Mouse (Mus musculus): ENCODE data around the gene Khdc4. TPM values are rescaled to one million over a fixed set of nuclear protein-coding genes. Genes with fewer than 3 reads are reported as not detected.

The Khdc4 gene
- polyA plus RNA-seq, 1 experiment from 2014 or later = 60.2 TPM

GRCm38 (mm10) chr3:88740147-88740546, 54.5 kb downstream of the Khdc4 start:
- no peak overlapping the region for H3K27ac ChIP-seq (replicated peaks in 1 of 2; ENCODE audit: control insufficient read depth in 1 of 2, insufficient read depth in 1 of 2, low read depth in 2 of 2, low read length in 2 of 2)
- no peak overlapping the region for H3K4me2 ChIP-seq (ENCODE audit: low read length)
- WGBS = 97% methylated on average over 3 of the region's 3 CpGs
- no peaks in the 10 kb centered on the region for H3K4me1 ChIP-seq (ENCODE audit: control insufficient read depth in 2 of 2, insufficient read depth in 2 of 2, low read length in 2 of 2)
- H3K27me3 ChIP-seq (ENCODE audit: control insufficient read depth, insufficient read depth, low read length) = no peaks in the 10 kb centered on the region
- H3K36me3 ChIP-seq (ENCODE audit: control insufficient read depth, insufficient read depth, low read length) = no peaks in the 10 kb centered on the region
- H3K9me3 ChIP-seq (ENCODE audit: control insufficient read depth, low read length) = no peaks in the 10 kb centered on the region
- ATAC-seq (ENCODE audit: insufficient number of reproducible peaks, insufficient read depth, low FRiP score, low read depth) = no peak
- no peak overlapping the region for H3K4me3 ChIP-seq (ENCODE audit: control insufficient read depth in 1 of 2, insufficient read depth in 1 of 2, low read depth in 1 of 2, low read length in 2 of 2)
- no peak overlapping the region for H3K9ac ChIP-seq (ENCODE audit: low read length)

- H3K4me1 ChIP-seq (ENCODE audit: control insufficient read depth in 2 of 2, insufficient read depth in 2 of 2, low read length in 2 of 2) = no peaks in the 10 kb centered on the region
- no peak overlapping the region for H3K9ac ChIP-seq (ENCODE audit: low read length)
- no peaks in the 10 kb centered on the region for H3K27me3 ChIP-seq (ENCODE audit: control insufficient read depth, insufficient read depth, low read length)
- no peak overlapping the region for H3K27ac ChIP-seq (replicated peaks in 1 of 2; ENCODE audit: control insufficient read depth in 1 of 2, insufficient read depth in 1 of 2, low read depth in 2 of 2, low read length in 2 of 2)
- H3K9me3 ChIP-seq (ENCODE audit: control insufficient read depth, low read length) = peaks cover 24% of the 10 kb centered on the region
- ATAC-seq (ENCODE audit: insufficient number of reproducible peaks, insufficient read depth, low FRiP score, low read depth) = no peak
- 88% methylated on average over 9 of the region's 9 CpGs for WGBS
- H3K4me2 ChIP-seq (ENCODE audit: low read length) = no peak overlapping the region
- H3K4me3 ChIP-seq (ENCODE audit: control insufficient read depth in 1 of 2, insufficient read depth in 1 of 2, low read depth in 1 of 2, low read length in 2 of 2) = no peak overlapping the region
- H3K36me3 ChIP-seq (ENCODE audit: control insufficient read depth, insufficient read depth, low read length) = peaks cover 23% of the 10 kb centered on the region
Observed at GRCm38 (mm10) chr3:88745534-88745933, 59.9 kb downstream of the Khdc4 start.

- Histone ChIP-seq H3K27ac (replicated peaks in 1 of 2; ENCODE audit: control insufficient read depth in 1 of 2, insufficient read depth in 1 of 2, low read depth in 2 of 2, low read length in 2 of 2) (peak overlapping the region in 1 of 2 experiments; percentile 37; a peak in 1 of 4 replicates), H3K4me1 (ENCODE audit: control insufficient read depth in 2 of 2, insufficient read depth in 2 of 2, low read length in 2 of 2) (no peaks in the 10 kb centered on the region), H3K27me3 (ENCODE audit: control insufficient read depth, insufficient read depth, low read length) (no peaks in the 10 kb centered on the region), H3K4me2 (ENCODE audit: low read length) (no peak overlapping the region), H3K9ac (ENCODE audit: low read length) (no peak overlapping the region), H3K4me3 (ENCODE audit: control insufficient read depth in 1 of 2, insufficient read depth in 1 of 2, low read depth in 1 of 2, low read length in 2 of 2) (no peak overlapping the region), H3K36me3 (ENCODE audit: control insufficient read depth, insufficient read depth, low read length) (peaks cover 23% of the 10 kb centered on the region), H3K9me3 (ENCODE audit: control insufficient read depth, low read length) (peaks cover 24% of the 10 kb centered on the region)
- WGBS = 68% methylated on average over 14 of the region's 15 CpGs
- no peak for ATAC-seq (ENCODE audit: insufficient number of reproducible peaks, insufficient read depth, low FRiP score, low read depth)
Observed at GRCm38 (mm10) chr3:88746139-88746870, 60.7 kb downstream of the Khdc4 start.

GRCm38 (mm10) chr3:88746871-88747231, 61.2 kb downstream of the Khdc4 start:
- WGBS = 86% methylated on average over 4 of the region's 4 CpGs
- peaks cover 24% of the 10 kb centered on the region for H3K9me3 ChIP-seq (ENCODE audit: control insufficient read depth, low read length)
- no peak for ATAC-seq (ENCODE audit: insufficient number of reproducible peaks, insufficient read depth, low FRiP score, low read depth)
- H3K27me3 ChIP-seq (ENCODE audit: control insufficient read depth, insufficient read depth, low read length) = no peaks in the 10 kb centered on the region
- H3K4me2 ChIP-seq (ENCODE audit: low read length) = no peak overlapping the region
- no peaks in the 10 kb centered on the region for H3K4me1 ChIP-seq (ENCODE audit: control insufficient read depth in 2 of 2, insufficient read depth in 2 of 2, low read length in 2 of 2)
- no peak overlapping the region for H3K9ac ChIP-seq (ENCODE audit: low read length)
- H3K36me3 ChIP-seq (ENCODE audit: control insufficient read depth, insufficient read depth, low read length) = peaks cover 23% of the 10 kb centered on the region
- H3K4me3 ChIP-seq (ENCODE audit: control insufficient read depth in 1 of 2, insufficient read depth in 1 of 2, low read depth in 1 of 2, low read length in 2 of 2) = no peak overlapping the region
- H3K27ac ChIP-seq (replicated peaks in 1 of 2; ENCODE audit: control insufficient read depth in 1 of 2, insufficient read depth in 1 of 2, low read depth in 2 of 2, low read length in 2 of 2) = no peak overlapping the region

- no peak overlapping the region for H3K4me3 ChIP-seq (ENCODE audit: control insufficient read depth in 1 of 2, insufficient read depth in 1 of 2, low read depth in 1 of 2, low read length in 2 of 2)
- peaks cover 11 to 25% of the 10 kb centered on the region in 2 experiments for H3K4me1 ChIP-seq (ENCODE audit: control insufficient read depth in 2 of 2, insufficient read depth in 2 of 2, low read length in 2 of 2)
- no peak overlapping the region for H3K9ac ChIP-seq (ENCODE audit: low read length)
- H3K27me3 ChIP-seq (ENCODE audit: control insufficient read depth, insufficient read depth, low read length) = no peaks in the 10 kb centered on the region
- H3K4me2 ChIP-seq (ENCODE audit: low read length) = no peak overlapping the region
- no peak for ATAC-seq (ENCODE audit: insufficient number of reproducible peaks, insufficient read depth, low FRiP score, low read depth)
- no peaks in the 10 kb centered on the region for H3K9me3 ChIP-seq (ENCODE audit: control insufficient read depth, low read length)
- WGBS = 66% methylated on average over 4 of the region's 4 CpGs
- H3K27ac ChIP-seq (replicated peaks in 1 of 2; ENCODE audit: control insufficient read depth in 1 of 2, insufficient read depth in 1 of 2, low read depth in 2 of 2, low read length in 2 of 2) = no peak overlapping the region
- no peaks in the 10 kb centered on the region for H3K36me3 ChIP-seq (ENCODE audit: control insufficient read depth, insufficient read depth, low read length)
Observed at GRCm38 (mm10) chr3:88754283-88754682, 68.7 kb downstream of the Khdc4 start.

DNA sequence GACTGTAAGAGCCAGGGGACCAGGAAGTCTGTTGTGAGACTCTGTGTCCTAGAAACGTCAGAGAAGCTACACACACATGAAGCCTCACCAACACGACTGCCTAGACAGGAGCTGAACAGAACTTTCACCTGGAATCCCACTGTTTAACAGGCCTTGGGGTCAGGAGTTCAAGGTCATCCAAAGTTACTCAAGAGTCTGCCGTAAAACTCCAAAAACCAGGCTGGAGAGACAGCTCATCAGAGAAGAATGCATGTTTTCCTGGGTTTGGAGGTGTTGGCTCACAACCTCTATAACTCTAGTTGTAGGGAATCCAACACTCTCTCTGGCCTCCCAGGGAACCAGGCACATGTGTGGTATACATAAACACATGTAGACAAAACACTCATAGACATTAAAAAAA, 69.9 kb downstream of the Khdc4 start:
- H3K36me3 ChIP-seq (ENCODE audit: control insufficient read depth, insufficient read depth, low read length) = no peaks in the 10 kb centered on the region
- H3K27ac ChIP-seq (replicated peaks in 1 of 2; ENCODE audit: control insufficient read depth in 1 of 2, insufficient read depth in 1 of 2, low read depth in 2 of 2, low read length in 2 of 2) = no peak overlapping the region
- 47% methylated on average over 3 of the region's 3 CpGs for WGBS
- no peaks in the 10 kb centered on the region for H3K27me3 ChIP-seq (ENCODE audit: control insufficient read depth, insufficient read depth, low read length)
- H3K4me2 ChIP-seq (ENCODE audit: low read length) = no peak overlapping the region
- H3K9me3 ChIP-seq (ENCODE audit: control insufficient read depth, low read length) = no peaks in the 10 kb centered on the region
- ATAC-seq (ENCODE audit: insufficient number of reproducible peaks, insufficient read depth, low FRiP score, low read depth) = no peak
- H3K4me1 ChIP-seq (ENCODE audit: control insufficient read depth in 2 of 2, insufficient read depth in 2 of 2, low read length in 2 of 2) = peaks cover 11 to 25% of the 10 kb centered on the region in 2 experiments
- no peak overlapping the region for H3K4me3 ChIP-seq (ENCODE audit: control insufficient read depth in 1 of 2, insufficient read depth in 1 of 2, low read depth in 1 of 2, low read length in 2 of 2)
- H3K9ac ChIP-seq (ENCODE audit: low read length) = no peak overlapping the region

DNA sequence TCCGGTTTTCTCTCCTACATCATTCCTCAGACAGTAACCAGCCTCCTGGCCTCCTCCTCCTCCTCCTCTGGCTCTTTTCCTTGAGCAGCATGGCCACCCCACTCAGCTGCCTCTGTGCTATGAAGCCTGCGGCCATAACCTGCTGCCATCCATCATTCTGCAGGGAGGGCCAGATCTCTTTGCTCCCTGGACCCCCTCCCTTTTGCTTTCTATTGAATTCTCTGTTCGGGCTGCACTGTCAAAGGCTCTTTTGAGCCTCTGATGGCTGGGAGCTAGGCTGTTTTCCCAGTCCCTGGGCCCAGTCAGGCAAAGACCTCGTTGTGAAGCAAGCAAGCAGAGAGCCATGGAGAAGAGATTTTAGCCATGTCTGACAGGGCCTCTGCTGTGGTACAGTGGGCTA, 70.7 kb downstream of the Khdc4 start:
- H3K4me2 ChIP-seq (ENCODE audit: low read length) = no peak overlapping the region
- H3K4me1 ChIP-seq (ENCODE audit: control insufficient read depth in 2 of 2, insufficient read depth in 2 of 2, low read length in 2 of 2) = peaks cover 11 to 25% of the 10 kb centered on the region in 2 experiments
- no peak overlapping the region for H3K27ac ChIP-seq (replicated peaks in 1 of 2; ENCODE audit: control insufficient read depth in 1 of 2, insufficient read depth in 1 of 2, low read depth in 2 of 2, low read length in 2 of 2)
- H3K36me3 ChIP-seq (ENCODE audit: control insufficient read depth, insufficient read depth, low read length) = no peaks in the 10 kb centered on the region
- no peak overlapping the region for H3K4me3 ChIP-seq (ENCODE audit: control insufficient read depth in 1 of 2, insufficient read depth in 1 of 2, low read depth in 1 of 2, low read length in 2 of 2)
- no peak overlapping the region for H3K9ac ChIP-seq (ENCODE audit: low read length)
- no peaks in the 10 kb centered on the region for H3K9me3 ChIP-seq (ENCODE audit: control insufficient read depth, low read length)
- H3K27me3 ChIP-seq (ENCODE audit: control insufficient read depth, insufficient read depth, low read length) = no peaks in the 10 kb centered on the region
- ATAC-seq (ENCODE audit: insufficient number of reproducible peaks, insufficient read depth, low FRiP score, low read depth) = no peak
- WGBS = 60% methylated on average over 4 of the region's 4 CpGs

GRCm38 (mm10) chr3:88758045-88758500, 72.5 kb downstream of the Khdc4 start:
- peak overlapping the region; percentile 68 for H3K9ac ChIP-seq (ENCODE audit: low read length)
- WGBS = 1% methylated on average over 5 of the region's 5 CpGs
- peak; percentile 60 for ATAC-seq (ENCODE audit: insufficient number of reproducible peaks, insufficient read depth, low FRiP score, low read depth)
- H3K27me3 ChIP-seq (ENCODE audit: control insufficient read depth, insufficient read depth, low read length) = no peaks in the 10 kb centered on the region
- no peaks in the 10 kb centered on the region for H3K9me3 ChIP-seq (ENCODE audit: control insufficient read depth, low read length)
- peak overlapping the region; percentile 87 to 92 for H3K27ac ChIP-seq (replicated peaks in 1 of 2; ENCODE audit: control insufficient read depth in 1 of 2, insufficient read depth in 1 of 2, low read depth in 2 of 2, low read length in 2 of 2)
- peaks cover 11 to 25% of the 10 kb centered on the region in 2 experiments for H3K4me1 ChIP-seq (ENCODE audit: control insufficient read depth in 2 of 2, insufficient read depth in 2 of 2, low read length in 2 of 2)
- H3K4me2 ChIP-seq (ENCODE audit: low read length) = peak overlapping the region; percentile 52
- H3K36me3 ChIP-seq (ENCODE audit: control insufficient read depth, insufficient read depth, low read length) = 0 out of 2 replicates have a peak, but pooled peaks cover 5% of the 10 kb centered on the region
- H3K4me3 ChIP-seq (ENCODE audit: control insufficient read depth in 1 of 2, insufficient read depth in 1 of 2, low read depth in 1 of 2, low read length in 2 of 2) = 0 out of 4 replicates have a peak overlapping the region, but pooled peaks of 1 of the 2 experiments have one; percentile 9
